In the genomic region with DNA sequence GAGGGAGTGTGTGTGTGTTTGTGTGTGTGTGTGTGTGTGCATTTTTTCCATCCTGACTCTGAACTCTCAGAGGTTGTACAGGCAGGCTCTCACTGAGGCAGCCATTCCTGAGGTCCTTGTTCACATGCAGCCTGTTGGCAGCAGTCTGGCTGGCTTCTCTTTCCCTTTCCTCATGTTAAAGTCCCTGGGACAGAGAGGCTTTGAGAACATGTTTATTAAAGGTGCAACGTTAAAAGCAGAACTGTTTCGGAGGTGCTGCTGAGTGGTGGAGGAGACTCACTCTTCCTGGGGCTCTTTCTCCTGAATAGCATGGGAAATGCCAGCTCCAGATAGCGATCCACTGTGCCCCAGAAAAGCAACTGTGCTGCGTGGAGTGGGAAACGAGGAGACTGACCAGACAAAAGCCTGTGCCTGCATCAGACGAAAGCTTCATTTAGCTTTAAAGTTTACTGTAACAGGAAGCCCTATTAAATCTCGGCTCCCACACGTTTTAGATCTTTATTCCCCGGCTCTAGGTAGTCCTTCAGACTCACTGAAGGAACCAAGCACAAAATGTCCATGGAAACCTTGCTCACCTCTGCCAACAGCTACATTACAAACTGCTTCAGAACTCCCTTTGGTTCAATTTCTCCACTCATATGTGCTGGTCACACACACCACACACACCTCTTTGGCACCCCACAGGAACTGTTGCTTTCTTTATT, we compare ENCODE assay signal across 9 mouse cellular contexts. TPM values are rescaled to one million over a fixed set of nuclear protein-coding genes. Genes with fewer than 3 reads are reported as not detected.
A peak's percentile ranks its signal among the peaks of the same experiment; 100 is the strongest.
DNase-seq lines count a peak whose midpoint lies in the region; ATAC-seq lines count a peak whose summit lies in the region.
"Had no signal": no experiment of that assay in that cellular context is flagged by ENCODE, and none has a peak within 500 bp of the region (broad histone marks: within the 10 kb centered on the region; RNA-seq: fewer than 3 reads in every experiment).

No protein-coding gene starts in this region.

- H3K27ac ChIP-seq in kidney, embryonic 16.5 days (ENCODE audit: low read length) = peak overlapping the region; percentile 82
- peak overlapping the region; percentile 90 for H3K27ac ChIP-seq in heart, embryonic 16.5 days (ENCODE audit: low read length)
- 0 out of 2 replicates have a peak overlapping the region, but pooled peaks have one; percentile 12 for H3K27ac ChIP-seq in neural tube, embryonic 14.5 days (ENCODE audit: low read depth, low read length)
- H3K27ac ChIP-seq: neural tube, embryonic 12.5 days had no signal

- 0 out of 2 replicates have a peak overlapping the region, but pooled peaks have one; percentile 22 for H3K4me2 ChIP-seq in kidney, embryonic 16.5 days (replicated peaks; ENCODE audit: low read depth, low read length)
- H3K4me2 ChIP-seq in heart, embryonic 16.5 days (ENCODE audit: low read depth, low read length) = peak overlapping the region; percentile 41
- H3K4me2 ChIP-seq in neural tube, embryonic 14.5 days (ENCODE audit: low read depth, low read length) = no peak overlapping the region
- H3K4me2 ChIP-seq: neural tube, embryonic 12.5 days had no signal

- no peaks in the 10 kb centered on the region for H3K36me3 ChIP-seq in kidney, embryonic 16.5 days (ENCODE audit: insufficient read depth, low read length)
- no peaks in the 10 kb centered on the region for H3K36me3 ChIP-seq in heart, embryonic 16.5 days (ENCODE audit: control insufficient read depth, insufficient read depth)
- H3K36me3 ChIP-seq in neural tube, embryonic 14.5 days (ENCODE audit: control insufficient read depth, insufficient read depth, low read length) = no peaks in the 10 kb centered on the region
- H3K36me3 ChIP-seq: neural tube, embryonic 12.5 days had no signal

- peak overlapping the region; percentile 45 for H3K9ac ChIP-seq in kidney, embryonic 16.5 days (replicated peaks; ENCODE audit: low read length)
- peak overlapping the region; percentile 57 for H3K9ac ChIP-seq in heart, embryonic 16.5 days (ENCODE audit: low read length)
- no peak overlapping the region for H3K9ac ChIP-seq in neural tube, embryonic 14.5 days (replicated peaks; ENCODE audit: low read depth, low read length)
- H3K9ac ChIP-seq: neural tube, embryonic 12.5 days had no signal

- H3K4me1 ChIP-seq in kidney, embryonic 16.5 days (ENCODE audit: insufficient read depth, low read length) = peaks cover 17% of the 10 kb centered on the region
- H3K4me1 ChIP-seq in heart, embryonic 16.5 days (ENCODE audit: control insufficient read depth, insufficient read depth, low read length) = peaks cover 27% of the 10 kb centered on the region
- no peaks in the 10 kb centered on the region for H3K4me1 ChIP-seq in neural tube, embryonic 14.5 days (ENCODE audit: control insufficient read depth, insufficient read depth, low read length)

- no peaks in the 10 kb centered on the region for H3K9me3 ChIP-seq in kidney, embryonic 16.5 days (ENCODE audit: low read length)
- H3K9me3 ChIP-seq in heart, embryonic 16.5 days (replicated peaks; ENCODE audit: control insufficient read depth, low read length) = no peaks in the 10 kb centered on the region; the same call in 1 of the 2 replicates
- H3K9me3 ChIP-seq in neural tube, embryonic 14.5 days (ENCODE audit: control insufficient read depth, low read length) = no peaks in the 10 kb centered on the region
- H3K9me3 ChIP-seq: neural tube, embryonic 12.5 days had no signal

- H3K4me3 ChIP-seq in kidney, embryonic 16.5 days (ENCODE audit: low read length) = no peak overlapping the region
- H3K4me3 ChIP-seq in heart, embryonic 16.5 days (ENCODE audit: low read length) = no peak overlapping the region
- no peak overlapping the region for H3K4me3 ChIP-seq in neural tube, embryonic 14.5 days (ENCODE audit: low read depth, low read length)
- H3K4me3 ChIP-seq: neural tube, embryonic 12.5 days had no signal

- no peaks in the 10 kb centered on the region for H3K27me3 ChIP-seq in kidney, embryonic 16.5 days (ENCODE audit: insufficient read depth, low read length)
- H3K27me3 ChIP-seq in heart, embryonic 16.5 days (ENCODE audit: control insufficient read depth, insufficient read depth, low read length) = no peaks in the 10 kb centered on the region
- no peaks in the 10 kb centered on the region for H3K27me3 ChIP-seq in neural tube, embryonic 14.5 days (ENCODE audit: control insufficient read depth, insufficient read depth, low read length)
- H3K27me3 ChIP-seq: neural tube, embryonic 12.5 days had no signal

- 13% methylated on average over 9 of the region's 9 CpGs for WGBS in kidney, embryonic 16.5 days
- WGBS in heart, embryonic 16.5 days = 24% methylated on average over 9 of the region's 9 CpGs
- 59% methylated on average over 9 of the region's 9 CpGs for WGBS in neural tube, embryonic 14.5 days

- ATAC-seq in kidney, embryonic 16.5 days (ENCODE audit: low FRiP score, low TSS enrichment) = peak; percentile 23; the same call in 1 of the 2 replicates
- ATAC-seq in heart, embryonic 16.5 days (replicated peaks; ENCODE audit: extremely low read depth, insufficient read depth, low FRiP score) = no peak; the same call in 1 of the 2 replicates
- ATAC-seq in neural tube, embryonic 14.5 days (ENCODE audit: low read depth) = no peak

- DNase-seq in embryo, embryonic 9.5 days (ENCODE audit: extremely low spot score) = peak; percentile 24
- DNase-seq in embryo, embryonic 10.5 days (ENCODE audit: low spot score) = no peak
- DNase-seq in kidney, postnatal 14 days = no peak
- no peak for DNase-seq in urinary bladder, postnatal 25 days (ENCODE audit: low spot score)
- no peak for DNase-seq in urinary bladder, postnatal 10 days (ENCODE audit: low spot score)

RNA-seq across cellular contexts. Expression of a gene that starts 25.2 kb away (rescaled TPM):
- 6.1 and 6.7 TPM in 2 replicates for polyA plus RNA-seq in kidney, embryonic 16.5 days (2015; fragmentation: Nextera tagmentation; extraction: Ambion mirVana)
- polyA plus RNA-seq in heart, embryonic 16.5 days (2015; fragmentation: Nextera tagmentation; extraction: Ambion mirVana) = 10.0 and 10.2 TPM in 2 replicates
- 0.16 and 0.22 TPM in 2 replicates for polyA plus RNA-seq in neural tube, embryonic 14.5 days (2014; fragmentation: Nextera tagmentation; extraction: Ambion mirVana)

RNA-seq across cellular contexts. Expression of a gene that starts 45.0 kb away (rescaled TPM):
- polyA plus RNA-seq in kidney, embryonic 16.5 days (2015; fragmentation: Nextera tagmentation; extraction: Ambion mirVana) = 3.0 and 3.7 TPM in 2 replicates
- 2.8 and 2.9 TPM in 2 replicates for polyA plus RNA-seq in heart, embryonic 16.5 days (2015; fragmentation: Nextera tagmentation; extraction: Ambion mirVana)
- 0.22 and 0.27 TPM in 2 replicates for polyA plus RNA-seq in neural tube, embryonic 14.5 days (2014; fragmentation: Nextera tagmentation; extraction: Ambion mirVana)

RNA-seq across cellular contexts. Expression of a gene that starts 45.0 kb away (rescaled TPM):
- 8.7 and 13.4 TPM in 2 replicates for polyA plus RNA-seq in kidney, embryonic 16.5 days (2015; fragmentation: Nextera tagmentation; extraction: Ambion mirVana)
- polyA plus RNA-seq in heart, embryonic 16.5 days (2015; fragmentation: Nextera tagmentation; extraction: Ambion mirVana) = 18.4 and 19.3 TPM in 2 replicates
- 0.18 TPM in 1 of 2 replicates, not detected in the other for polyA plus RNA-seq in neural tube, embryonic 14.5 days (2014; fragmentation: Nextera tagmentation; extraction: Ambion mirVana)

Comparison
In these comparisons a context has a peak if more than half of its experiments do, and no peak if none do; other contexts are left out.
1. H3K27ac ChIP-seq: peak in every context shown above with its lines; median percentile 90 in heart, embryonic 16.5 days; 82 in kidney, embryonic 16.5 days; 12 in neural tube, embryonic 14.5 days.